Mouse (Mus musculus) heart, embryonic 10.5 days (tissue): ENCODE data around the gene Smap2. TPM values are rescaled to one million over a fixed set of nuclear protein-coding genes. Genes with fewer than 3 reads are reported as not detected.
"Not testable (repeated sequence)": the region's sequence is repeated elsewhere in the genome, so short reads cannot be mapped to it uniquely, and the experiment has no call there.

Experiments used
- DNase-seq: peaks from one replicate; pipeline ENCODE4 v3.0.0-alpha.2; 2017; ENCODE audit warnings: low spot score
- H3K27ac ChIP-seq: fragments of 300-500 bp; sonication (generic); 2 replicates; pipeline ENCODE4 v1.5.1; 2016; ENCODE audit warnings: mild to moderate bottlenecking
- H3K27me3 ChIP-seq: fragments of 300-500 bp; sonication (generic); 2 replicates; pipeline ENCODE4 v1.6.1; 2016; ENCODE audit warnings: mild to moderate bottlenecking; ENCODE audit not compliant: poor library complexity, insufficient read depth, severe bottlenecking
- H3K36me3 ChIP-seq: fragments of 300-500 bp; sonication (generic); 2 replicates; pipeline ENCODE4 v1.6.1; 2016; ENCODE audit warnings: mild to moderate bottlenecking, moderate library complexity
- H3K4me1 ChIP-seq: fragments of 300-500 bp; sonication (generic); 2 replicates; pipeline ENCODE4 v1.6.1; 2016; ENCODE audit warnings: mild to moderate bottlenecking
- H3K4me3 ChIP-seq: fragments of 300-500 bp; sonication (generic); 2 replicates; pipeline ENCODE4 v1.5.1; 2016; ENCODE audit warnings: mild to moderate bottlenecking, moderate library complexity
- H3K9me3 ChIP-seq: fragments of 300-500 bp; sonication (generic); 2 replicates; pipeline ENCODE4 v1.6.1; 2016; ENCODE audit warnings: mild to moderate bottlenecking, moderate library complexity
- WGBS: fragments of 180-500 bp; shearing (Covaris S2); methylation state at CpG from one replicate; pipeline ENCODE4 v1.1.7; 2016; 5-methylcytosine and 5-hydroxymethylcytosine counted together
- polyA plus RNA-seq: library from polyadenylated mRNA; unstranded; fragments of >200 nt; fragmentation: Nextera tagmentation; extraction: Ambion mirVana; gene quantifications from 2 replicates; pipeline ENCODE4 v1.2.1, GENCODE M21; 2016

Smap2 gene
- polyA plus RNA-seq, result 14.1 and 18.6 TPM in 2 replicates

GRCm38 (mm10) chr4:121016928-121017657, at the start of gene Smap2:
TSS of gene Smap2 (minus strand) at chr4:121017247.
- under 1% methylated on average over 47 of the region's 48 CpGs for WGBS
- Histone ChIP-seq H3K27me3 (no peaks in the 10 kb centered on the region), H3K9me3 (no peaks in the 10 kb centered on the region), H3K4me3 (peak within 1 kb of the TSS; percentile 95), H3K4me1 (peaks cover 36% of the 10 kb centered on the region), H3K36me3 (no peaks in the 10 kb centered on the region), H3K27ac (peak within 1 kb of the TSS; percentile 92)
- DNase-seq, result peak; percentile 98

- Histone ChIP-seq H3K4me1 (no peaks in the 10 kb centered on the region), H3K27me3 (no peaks in the 10 kb centered on the region), H3K4me3 (no peak overlapping the region), H3K36me3 (peaks cover 45% of the 10 kb centered on the region; the same call in 1 of the 2 replicates), H3K27ac (no peak overlapping the region), H3K9me3 (no peaks in the 10 kb centered on the region)
- WGBS, result 64% methylated on average over 2 of the region's 2 CpGs
- DNase-seq, result no peak
Measured at GRCm38 (mm10) chr4:121065336-121065735, 48.3 kb upstream of the Smap2 start.

GRCm38 (mm10) chr4:121059218-121059617, 42.2 kb upstream of the Smap2 start:
- H3K4me1 ChIP-seq, H3K4me3 ChIP-seq, H3K27me3 ChIP-seq, H3K27ac ChIP-seq, H3K9me3 ChIP-seq, DNase-seq: not testable (repeated sequence)
- 77% methylated on average over 10 of the region's 10 CpGs for WGBS
- peaks cover 17% of the 10 kb centered on the region; the same call in 1 of the 2 replicates for H3K36me3 ChIP-seq

- Histone ChIP-seq H3K27ac (no peak overlapping the region), H3K27me3 (peaks cover 27% of the 10 kb centered on the region), H3K9me3 (no peaks in the 10 kb centered on the region), H3K4me3 (no peak overlapping the region), H3K36me3 (peaks cover 8% of the 10 kb centered on the region; the same call in 1 of the 2 replicates), H3K4me1 (peaks cover 11% of the 10 kb centered on the region)
- 24% methylated on average over 2 of the region's 2 CpGs for WGBS
- DNase-seq, result no peak
Measured at GRCm38 (mm10) chr4:121057032-121057431, 40.0 kb upstream of the Smap2 start.

- peaks cover 34% of the 10 kb centered on the region for H3K27me3 ChIP-seq
- no peak for DNase-seq
- H3K36me3 ChIP-seq, result peaks cover 8% of the 10 kb centered on the region; the same call in 1 of the 2 replicates
- peaks cover 17% of the 10 kb centered on the region for H3K4me1 ChIP-seq
- no peaks in the 10 kb centered on the region for H3K9me3 ChIP-seq
- WGBS, result 48% methylated on average over 3 of the region's 3 CpGs
- H3K27ac ChIP-seq, result no peak overlapping the region
- H3K4me3 ChIP-seq, result no peak overlapping the region
Measured at GRCm38 (mm10) chr4:121056342-121056741, 39.3 kb upstream of the Smap2 start.

GRCm38 (mm10) chr4:121052454-121053323, 35.6 kb upstream of the Smap2 start:
- Histone ChIP-seq H3K4me3 (peak overlapping the region; percentile 48), H3K27me3 (peaks cover 47% of the 10 kb centered on the region), H3K4me1 (peaks cover 17% of the 10 kb centered on the region), H3K9me3 (no peaks in the 10 kb centered on the region), H3K27ac (no peak overlapping the region; the same call in 1 of the 2 replicates), H3K36me3 (no peaks in the 10 kb centered on the region)
- 6% methylated on average over 35 of the region's 35 CpGs for WGBS
- no peak for DNase-seq

- Histone ChIP-seq H3K4me3 (peak overlapping the region; percentile 48; the same call in 1 of the 2 replicates), H3K36me3 (no peaks in the 10 kb centered on the region), H3K9me3 (no peaks in the 10 kb centered on the region), H3K27ac (no peak overlapping the region), H3K27me3 (peaks cover 47% of the 10 kb centered on the region), H3K4me1 (peaks cover 17% of the 10 kb centered on the region)
- DNase-seq, result no peak
- WGBS, result 21% methylated on average over 4 of the region's 4 CpGs
Measured at GRCm38 (mm10) chr4:121051863-121052262, 34.8 kb upstream of the Smap2 start.

- no peak for DNase-seq
- H3K27ac ChIP-seq, result 0 out of 2 replicates have a peak overlapping the region, but pooled peaks have one; percentile 83
- no peaks in the 10 kb centered on the region for H3K36me3 ChIP-seq
- H3K4me1 ChIP-seq, result peaks cover 27% of the 10 kb centered on the region
- peaks cover 29% of the 10 kb centered on the region for H3K27me3 ChIP-seq
- no peaks in the 10 kb centered on the region for H3K9me3 ChIP-seq
- WGBS, result 78% methylated on average over 3 of the region's 3 CpGs
- no peak overlapping the region for H3K4me3 ChIP-seq
Measured at GRCm38 (mm10) chr4:121042946-121043345, 25.9 kb upstream of the Smap2 start.

GRCm38 (mm10) chr4:121042472-121042871, 25.4 kb upstream of the Smap2 start:
- WGBS, result 73% methylated on average over 5 of the region's 5 CpGs
- no peak for DNase-seq
- peak overlapping the region; percentile 83 for H3K27ac ChIP-seq

GRCm38 (mm10) chr4:121040897-121041671, 24.0 kb upstream of the Smap2 start:
- Histone ChIP-seq H3K4me3 (peak overlapping the region; percentile 40), H3K27ac (peak overlapping the region; percentile 83), H3K36me3 (no peaks in the 10 kb centered on the region), H3K4me1 (peaks cover 27% of the 10 kb centered on the region), H3K9me3 (no peaks in the 10 kb centered on the region), H3K27me3 (peaks cover 33% of the 10 kb centered on the region)
- peak; percentile 84 for DNase-seq
- WGBS, result 9% methylated on average over 18 of the region's 18 CpGs

More at GRCm38 (mm10) chr4:121042472-121042871, 25.4 kb upstream of the Smap2 start:
- Histone ChIP-seq H3K4me3 (no peak overlapping the region), H3K9me3 (no peaks in the 10 kb centered on the region), H3K4me1 (peaks cover 27% of the 10 kb centered on the region), H3K27me3 (peaks cover 33% of the 10 kb centered on the region), H3K36me3 (no peaks in the 10 kb centered on the region)

- H3K9me3 ChIP-seq, result no peaks in the 10 kb centered on the region
- peak overlapping the region; percentile 67; the same call in 1 of the 2 replicates for H3K27ac ChIP-seq
- H3K27me3 ChIP-seq, result peaks cover 33% of the 10 kb centered on the region
- DNase-seq, result no peak
- WGBS, result 65% methylated on average over 14 of the region's 14 CpGs
- H3K36me3 ChIP-seq, result no peaks in the 10 kb centered on the region
- peaks cover 27% of the 10 kb centered on the region for H3K4me1 ChIP-seq
- peak overlapping the region; percentile 65 for H3K4me3 ChIP-seq
Measured at GRCm38 (mm10) chr4:121040323-121040722, 23.3 kb upstream of the Smap2 start.
